Mouse (Mus musculus) G1E (cell line): ENCODE results near the gene Pan3.

ENCODE experiments used
- CTCF ChIP-seq: IDR thresholded peaks from 2 replicates; pipeline ENCODE4 v1.5.1; 2012; ENCODE audit warnings: low read depth, low read length, inconsistent platforms, mixed read lengths
- POLR2AphosphoS5 ChIP-seq: IDR thresholded peaks from 2 replicates; pipeline ENCODE4 v1.6.1; 2012; ENCODE audit warnings: low read depth, low read length, inconsistent platforms; ENCODE audit not compliant: insufficient replicate concordance
- TAL1 ChIP-seq: conservative IDR thresholded peaks from 2 replicates; pipeline ENCODE4 v1.6.1; 2012; ENCODE audit warnings: low read depth, low read length, inconsistent platforms, mixed read lengths

DNA sequence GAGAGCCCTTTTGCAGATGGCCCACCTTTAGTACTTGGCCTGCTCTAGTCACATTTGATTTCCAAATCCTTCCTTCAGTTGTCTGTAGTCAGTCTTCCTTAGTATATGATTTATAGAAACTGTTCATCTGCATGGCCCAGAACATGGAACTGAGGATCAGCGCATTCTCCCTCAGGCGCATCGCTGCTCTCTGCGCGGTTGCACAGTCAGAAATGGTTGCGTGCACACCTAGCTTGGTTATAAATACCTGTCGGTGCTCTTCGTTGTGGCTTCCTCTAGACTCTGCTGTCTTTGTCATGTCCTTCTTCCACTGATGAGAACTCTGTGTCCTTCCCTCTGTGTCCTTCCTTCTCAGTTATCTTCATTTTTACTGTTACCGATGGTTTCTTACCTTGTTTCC is 47.1 kb downstream of the Pan3 start:
- no peak for TF ChIP-seq CTCF
- TF ChIP-seq TAL1 = no peak
- TF ChIP-seq POLR2AphosphoS5 = no peak
